Mouse (Mus musculus) kidney, postnatal 0 days (tissue): ENCODE results near the gene Atraid. TPM values are rescaled to one million over a fixed set of nuclear protein-coding genes. Genes with fewer than 3 reads are reported as not detected.
"Not testable (repeated sequence)": the region's sequence is repeated elsewhere in the genome, so short reads cannot be mapped to it uniquely, and the experiment has no call there.

Source experiments
- ATAC-seq: fragments of 200-750 bp; cut with Nextera tagmentation; replicated peaks from 2 replicates; pipeline ENCODE4 v1.8.0; 2017; ENCODE audit warnings: low read depth, moderate number of reproducible peaks, moderate TSS enrichment, moderate library complexity; ENCODE audit not compliant: low FRiP score
- DNase-seq: peaks from one replicate; pipeline ENCODE4 v3.0.0-alpha.2; 2016; ENCODE audit warnings: low spot score
- H3K27ac ChIP-seq: fragments of 300-500 bp; sonication (generic); 2 replicates; pipeline ENCODE4 v1.5.1; 2014; ENCODE audit warnings: mild to moderate bottlenecking
- H3K27me3 ChIP-seq: fragments of 300-500 bp; sonication (generic); 2 replicates; pipeline ENCODE4 v1.6.1; 2014; ENCODE audit warnings: low read length, mixed read lengths; ENCODE audit not compliant: insufficient read depth
- H3K36me3 ChIP-seq: fragments of 300-500 bp; sonication (generic); 2 replicates; pipeline ENCODE4 v1.6.1; 2014; ENCODE audit warnings: low read length, mixed read lengths; ENCODE audit not compliant: insufficient read depth
- H3K4me1 ChIP-seq: fragments of 300-500 bp; sonication (generic); replicated peaks from 2 replicates; pipeline ENCODE4 v1.6.1; 2014; ENCODE audit warnings: antibody characterized with exemption, low read length, mixed read lengths; ENCODE audit not compliant: insufficient read depth
- H3K4me2 ChIP-seq: fragments of 300-500 bp; sonication (generic); 2 replicates; pipeline ENCODE4 v1.6.1; 2014; ENCODE audit warnings: mild to moderate bottlenecking, low read length, moderate library complexity, mixed read lengths
- H3K4me3 ChIP-seq: fragments of 300-500 bp; sonication (generic); replicated peaks from 2 replicates; pipeline ENCODE4 v1.5.1; 2014; ENCODE audit warnings: low read depth, low read length
- H3K9ac ChIP-seq: fragments of 300-500 bp; sonication (generic); 2 replicates; pipeline ENCODE4 v1.6.1; 2014; ENCODE audit warnings: low read depth, low read length
- H3K9me3 ChIP-seq: fragments of 300-500 bp; sonication (generic); replicated peaks from 2 replicates; pipeline ENCODE4 v1.6.1; 2016; ENCODE audit warnings: low read length, inconsistent platforms, mixed read lengths
- CTCF ChIP-seq: IDR thresholded peaks from 2 replicates; pipeline ENCODE4 v1.5.1; 2016; ENCODE audit warnings: antibody characterized with exemption, low read depth, mild to moderate bottlenecking, moderate library complexity
- WGBS: fragments of 180-500 bp; shearing (Covaris S2); extraction: QIAGEN DNeasy Blood & Tissue Kit; methylation state at CpG from one replicate; pipeline ENCODE4 v1.1.7; 2014; 5-methylcytosine and 5-hydroxymethylcytosine counted together
- polyA plus RNA-seq: library from polyadenylated mRNA; unstranded; fragments of >200 nt; fragmentation: Nextera tagmentation; extraction: Ambion mirVana; gene quantifications from 2 replicates; pipeline ENCODE4 v1.2.1, GENCODE M21; 2015

Atraid gene
- polyA plus RNA-seq, 1 experiment from 2014 or later = 290 TPM

- Histone ChIP-seq H3K4me2 (no peak overlapping the region), H3K4me1 (no peaks in the 10 kb centered on the region), H3K27ac (no peak overlapping the region), H3K36me3 (no peaks in the 10 kb centered on the region), H3K27me3 (no peaks in the 10 kb centered on the region), H3K9me3 (no peaks in the 10 kb centered on the region), H3K9ac (no peak overlapping the region), H3K4me3 (no peak overlapping the region)
- WGBS = 75% methylated on average over 8 of the region's 8 CpGs
- ATAC-seq (no peak), DNase-seq (no peak)
- TF ChIP-seq CTCF = no peak
Measured at GRCm38 (mm10) chr5:31031508-31031907, 16.6 kb upstream of the Atraid start.

DNA sequence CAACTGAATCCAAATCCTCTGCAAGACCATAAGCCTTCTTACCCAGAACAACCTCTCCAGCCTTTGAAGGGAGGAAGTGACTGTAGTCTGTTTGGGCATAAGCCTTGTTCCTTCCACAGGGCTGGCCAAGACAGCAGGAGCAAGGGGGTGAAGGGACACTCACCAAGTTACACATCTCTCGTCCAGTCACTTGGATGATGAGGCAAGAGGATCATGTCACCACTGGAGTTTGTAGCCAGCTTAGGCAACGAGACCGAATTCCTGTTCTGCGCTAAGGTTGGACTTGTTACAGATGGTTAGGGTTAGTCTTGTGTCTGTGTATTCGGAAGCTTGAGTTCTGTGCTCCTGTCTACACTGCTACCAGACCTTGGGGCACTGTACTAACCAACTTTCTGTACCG is 13.4 kb upstream of the Atraid start:
- Histone ChIP-seq H3K27ac (no peak overlapping the region), H3K4me1 (no peaks in the 10 kb centered on the region), H3K4me2 (no peak overlapping the region), H3K9ac (no peak overlapping the region), H3K4me3 (no peak overlapping the region), H3K27me3 (no peaks in the 10 kb centered on the region), H3K36me3 (peaks cover 7% of the 10 kb centered on the region; the same call in 1 of the 2 replicates), H3K9me3 (no peaks in the 10 kb centered on the region)
- ATAC-seq = no peak
- 91% methylated on average over 6 of the region's 6 CpGs for WGBS
- TF ChIP-seq CTCF = no peak
- DNase-seq = no peak

DNA sequence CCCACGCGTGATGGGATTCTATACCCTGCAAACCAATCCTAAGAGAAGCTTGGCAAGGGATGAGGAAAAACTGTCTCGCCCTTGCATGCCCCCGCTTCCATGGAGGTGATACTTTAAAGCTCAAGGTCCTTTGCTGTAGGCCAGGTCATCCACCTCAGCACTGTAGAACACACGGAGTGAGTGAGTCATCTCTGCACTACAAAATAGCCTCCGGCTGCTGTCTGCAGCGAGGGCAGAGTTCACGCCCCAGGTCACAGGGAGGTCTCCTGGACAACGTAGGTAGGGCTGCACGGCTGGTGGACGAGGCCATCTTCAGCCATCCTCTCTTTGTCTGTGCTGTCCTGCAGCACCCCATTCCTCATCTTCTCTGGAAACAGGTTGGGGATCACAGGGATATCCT is 11.6 kb upstream of the Atraid start:
- not testable (repeated sequence) for H3K4me1 ChIP-seq, H3K4me2 ChIP-seq, H3K9me3 ChIP-seq, DNase-seq, H3K27ac ChIP-seq, H3K4me3 ChIP-seq, H3K9ac ChIP-seq, H3K27me3 ChIP-seq, ATAC-seq
- WGBS = 81% methylated on average over 11 of the region's 11 CpGs
- peaks cover 17% of the 10 kb centered on the region; the same call in 1 of the 2 replicates for H3K36me3 ChIP-seq

- H3K27me3 ChIP-seq = no peaks in the 10 kb centered on the region
- no peak overlapping the region for H3K4me3 ChIP-seq
- no peaks in the 10 kb centered on the region for H3K9me3 ChIP-seq
- DNase-seq (no peak), ATAC-seq (no peak)
- no peak for TF ChIP-seq CTCF
- peaks cover 24% of the 10 kb centered on the region for H3K36me3 ChIP-seq
- H3K9ac ChIP-seq = no peak overlapping the region
- no peaks in the 10 kb centered on the region for H3K4me1 ChIP-seq
- 89% methylated on average over 7 of the region's 7 CpGs for WGBS
- H3K27ac ChIP-seq = no peak overlapping the region
- H3K4me2 ChIP-seq = no peak overlapping the region
Measured at GRCm38 (mm10) chr5:31038171-31038845, 9.8 kb upstream of the Atraid start.

GRCm38 (mm10) chr5:31046416-31046815 is 1.7 kb upstream of the Atraid start:
- Histone ChIP-seq H3K9ac (no peak overlapping the region), H3K27ac (no peak overlapping the region), H3K27me3 (no peaks in the 10 kb centered on the region), H3K9me3 (no peaks in the 10 kb centered on the region), H3K36me3 (peaks cover 7% of the 10 kb centered on the region; the same call in 1 of the 2 replicates), H3K4me2 (no peak overlapping the region), H3K4me1 (no peaks in the 10 kb centered on the region), H3K4me3 (no peak overlapping the region)
- WGBS = 93% methylated on average over 6 of the region's 6 CpGs
- no peak for ATAC-seq
- DNase-seq = no peak
- no peak for TF ChIP-seq CTCF

DNA sequence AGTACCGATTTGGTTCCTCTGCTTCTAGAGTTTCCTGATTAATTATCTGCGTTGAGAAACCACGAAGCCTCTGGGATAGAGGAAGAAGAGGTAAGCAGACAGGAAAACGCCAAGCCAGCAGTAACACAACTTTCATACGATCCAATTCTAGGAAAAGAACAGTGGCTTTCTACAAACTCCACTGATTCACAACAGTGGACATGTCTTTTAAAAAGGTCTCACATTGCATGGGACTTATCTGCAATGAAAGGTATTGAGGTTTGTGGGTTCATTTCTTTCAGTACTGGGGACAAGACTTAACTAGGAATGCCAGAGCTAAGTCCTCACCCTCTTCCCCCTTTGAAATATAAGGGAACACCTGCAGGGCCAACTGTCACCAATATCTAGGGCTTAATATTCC is 1.0 kb upstream of the Atraid start:
- no peak for DNase-seq
- no peak for TF ChIP-seq CTCF
- H3K4me1 ChIP-seq = no peaks in the 10 kb centered on the region
- no peaks in the 10 kb centered on the region for H3K9me3 ChIP-seq
- no peak overlapping the region for H3K27ac ChIP-seq
- peak overlapping the region; percentile 75 for H3K4me2 ChIP-seq
- H3K9ac ChIP-seq = no peak overlapping the region
- 62% methylated on average over 5 of the region's 5 CpGs for WGBS
- H3K4me3 ChIP-seq = no peak overlapping the region
- no peaks in the 10 kb centered on the region for H3K27me3 ChIP-seq
- no peak for ATAC-seq
- H3K36me3 ChIP-seq = peaks cover 7% of the 10 kb centered on the region; the same call in 1 of the 2 replicates
